Mouse (Mus musculus) right cerebral cortex, adult 18-20 months (tissue): ENCODE measurements around the gene Llcfc1.

Source experiments
- DNase-seq: peaks from one replicate; pipeline ENCODE4 v3.0.0; 2022; ENCODE audit warnings: mixed read lengths

The Llcfc1 gene

DNA sequence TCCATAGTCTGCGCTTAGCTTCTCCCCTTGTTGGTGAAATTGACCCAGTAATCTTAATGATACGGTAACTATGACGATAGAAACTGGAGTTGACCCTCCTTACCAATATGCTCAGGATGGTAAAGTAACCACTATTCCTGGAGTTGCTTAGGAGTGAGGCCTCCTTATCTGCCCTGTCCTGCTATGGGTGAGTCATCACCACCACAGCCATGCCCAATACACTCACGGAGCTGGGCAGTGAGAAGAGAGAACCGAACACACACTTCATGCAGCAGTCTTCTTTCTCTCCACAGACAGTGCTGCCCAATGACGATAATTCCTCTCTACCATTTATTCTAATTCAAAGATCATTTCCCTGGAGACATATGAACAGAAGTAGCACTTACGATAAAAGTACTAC lies 22.0 kb downstream of the Llcfc1 start:
- DNase-seq = no peak

DNA sequence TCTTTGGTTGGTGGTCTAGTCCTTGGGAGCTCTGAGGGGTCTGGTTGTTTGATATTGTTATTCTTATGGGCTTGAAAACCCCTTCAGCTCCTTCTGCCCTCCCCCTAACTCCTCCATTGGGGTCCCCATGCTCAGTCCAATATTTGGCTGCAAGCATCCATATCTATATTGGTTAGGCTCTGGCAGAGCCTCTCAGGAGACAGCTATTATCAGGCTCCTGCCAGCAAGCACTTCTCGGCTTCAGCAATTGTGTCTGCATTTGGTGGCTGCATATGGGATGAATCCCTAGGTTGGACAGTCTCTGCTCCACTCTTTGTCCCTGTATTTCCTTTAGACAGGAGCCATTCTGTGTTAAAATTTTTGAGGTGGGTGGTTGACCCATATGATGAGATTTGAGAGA lies 26.1 kb downstream of the Llcfc1 start:
- DNase-seq = no peak

DNA sequence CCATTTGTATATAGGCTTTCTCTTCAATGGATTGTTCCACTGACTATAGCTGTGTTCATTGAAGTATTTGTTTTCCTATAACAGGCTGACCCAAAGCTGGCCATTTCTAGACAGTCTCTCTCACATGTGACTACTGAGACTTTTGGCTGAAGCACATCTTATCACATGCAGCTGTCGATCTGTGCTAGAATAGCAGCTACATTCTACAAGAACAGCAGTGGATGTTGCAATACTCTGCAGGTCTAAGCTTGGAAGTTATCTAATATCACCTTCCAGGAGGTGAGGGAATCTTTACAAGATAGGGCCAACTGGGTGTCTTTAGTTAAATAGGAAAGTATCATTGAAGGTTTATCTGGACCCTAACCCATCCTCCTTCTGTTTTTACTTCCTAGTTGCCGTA lies 37.2 kb downstream of the Llcfc1 start:
- no peak for DNase-seq

DNA sequence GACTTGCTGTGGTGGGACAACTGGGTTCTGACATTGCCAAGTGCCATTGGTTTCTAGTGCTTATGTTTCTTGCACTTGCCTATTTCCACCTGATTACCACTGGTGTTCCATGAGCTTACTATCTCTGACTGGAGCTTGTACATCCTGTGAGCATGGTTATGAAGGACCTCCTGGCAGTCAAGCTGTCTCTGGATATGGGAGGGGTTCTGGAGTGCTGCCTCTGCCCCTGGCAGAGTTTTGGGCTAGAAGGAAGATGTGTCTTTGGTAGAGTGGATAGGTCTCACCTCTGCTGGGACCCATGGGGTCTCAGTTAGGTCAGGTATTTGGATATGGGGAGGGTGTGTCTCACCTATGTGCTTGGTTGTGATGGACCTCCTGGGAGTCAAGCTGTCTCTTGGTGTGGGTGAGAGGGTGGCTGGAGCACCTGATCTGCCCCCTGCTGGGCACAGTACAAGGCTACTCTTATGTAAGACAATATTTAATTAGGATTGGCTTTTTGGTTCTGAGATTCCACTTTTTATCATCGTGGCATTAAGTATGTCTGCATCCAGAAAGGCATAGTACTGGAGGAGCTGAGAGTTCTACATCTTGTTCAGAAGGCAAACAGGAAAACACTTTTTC lies 43.9 kb downstream of the Llcfc1 start:
- no peak for DNase-seq

DNA sequence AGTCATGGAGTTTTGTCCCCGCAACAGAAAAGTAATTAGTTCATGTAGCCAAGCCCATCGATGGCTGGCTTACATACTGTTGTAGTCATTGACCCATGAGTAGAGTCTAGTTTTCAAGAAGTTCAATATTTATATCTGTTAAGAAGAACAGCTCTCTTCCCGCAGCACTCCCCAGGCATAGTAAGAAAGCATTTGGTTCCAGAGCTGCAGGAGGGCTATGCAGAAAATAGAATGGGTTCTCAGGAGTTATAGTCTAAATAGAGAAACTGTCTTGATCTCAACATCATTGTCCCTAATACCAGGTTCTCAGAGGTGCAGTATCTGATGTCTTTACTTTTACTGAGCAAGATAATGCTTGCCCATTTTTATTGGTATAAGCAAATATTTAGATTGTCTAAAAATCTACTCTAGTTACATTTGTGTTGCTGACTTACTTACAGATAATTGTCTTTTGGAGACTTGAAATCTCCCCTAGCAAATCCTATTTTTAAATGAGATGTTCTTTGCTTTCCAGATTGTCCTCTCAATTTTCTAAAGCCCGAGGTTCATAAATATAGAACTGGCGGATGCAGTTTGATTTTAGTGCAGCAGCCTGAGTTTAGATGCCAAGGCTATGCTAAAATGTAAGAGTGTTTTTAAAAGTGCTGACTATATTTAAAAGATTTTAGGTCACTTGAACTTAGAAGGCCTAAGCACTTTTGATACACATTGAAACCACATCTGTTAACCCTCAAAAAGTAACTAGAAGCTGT lies 50.7 kb downstream of the Llcfc1 start:
- no peak for DNase-seq
